Mouse (Mus musculus) intestine, postnatal 0 days (tissue): ENCODE data around the gene Slc22a21. TPM values are rescaled to one million over a fixed set of nuclear protein-coding genes. Genes with fewer than 3 reads are reported as not detected.

ENCODE experiments used
- ATAC-seq: fragments of 200-750 bp; cut with Nextera tagmentation; 2 replicates; pipeline ENCODE4 v1.8.0; 2017; ENCODE audit warnings: mild to moderate bottlenecking, moderate TSS enrichment, moderate library complexity
- H3K27ac ChIP-seq: fragments of 300-500 bp; sonication (generic); 2 replicates; pipeline ENCODE4 v1.5.1; 2014; ENCODE audit warnings: mild to moderate bottlenecking, low read depth, low read length, moderate library complexity
- H3K27me3 ChIP-seq: fragments of 300-500 bp; sonication (generic); replicated peaks from 2 replicates; pipeline ENCODE4 v1.6.1; 2014; ENCODE audit warnings: low read length, mixed read lengths; ENCODE audit not compliant: control insufficient read depth, insufficient read depth
- H3K36me3 ChIP-seq: fragments of 300-500 bp; sonication (generic); 2 replicates; pipeline ENCODE4 v1.6.1; 2014; ENCODE audit warnings: mild to moderate bottlenecking, moderate library complexity; ENCODE audit not compliant: control insufficient read depth, insufficient read depth
- H3K4me1 ChIP-seq: fragments of 300-500 bp; sonication (generic); replicated peaks from 2 replicates; pipeline ENCODE4 v1.6.1; 2014; ENCODE audit warnings: antibody characterized with exemption, low read length, mixed read lengths; ENCODE audit not compliant: control insufficient read depth, insufficient read depth
- H3K4me2 ChIP-seq: fragments of 300-500 bp; sonication (generic); replicated peaks from 2 replicates; pipeline ENCODE4 v1.6.1; 2014; ENCODE audit warnings: low read depth, mild to moderate bottlenecking, moderate library complexity
- H3K4me3 ChIP-seq: fragments of 300-500 bp; sonication (generic); 2 replicates; pipeline ENCODE4 v1.5.1; 2014; ENCODE audit warnings: low read depth, low read length
- H3K9ac ChIP-seq: fragments of 300-500 bp; sonication (generic); 2 replicates; pipeline ENCODE4 v1.6.1; 2014; ENCODE audit warnings: mild to moderate bottlenecking, low read depth, low read length
- H3K9me3 ChIP-seq: fragments of 300-500 bp; sonication (generic); 2 replicates; pipeline ENCODE4 v1.6.1; 2016; ENCODE audit warnings: mixed run types; ENCODE audit not compliant: control insufficient read depth
- CTCF ChIP-seq: sonication (generic); IDR thresholded peaks from 2 replicates; pipeline ENCODE4 v1.5.1; 2016; ENCODE audit warnings: low read depth, mild to moderate bottlenecking, control low read depth, antibody characterized with exemption, moderate library complexity
- WGBS: fragments of 180-500 bp; shearing (Covaris S2); extraction: QIAGEN DNeasy Blood & Tissue Kit; methylation state at CpG from one replicate; pipeline ENCODE4 v1.1.7; 2014; 5-methylcytosine and 5-hydroxymethylcytosine counted together
- polyA plus RNA-seq: library from polyadenylated mRNA; unstranded; fragments of >200 nt; fragmentation: Nextera tagmentation; extraction: Ambion mirVana; gene quantifications from 2 replicates; pipeline ENCODE4 v1.2.1, GENCODE M21; 2015

The Slc22a21 gene
- polyA plus RNA-seq, 1 experiment from 2014 or later: 6.8 TPM

DNA sequence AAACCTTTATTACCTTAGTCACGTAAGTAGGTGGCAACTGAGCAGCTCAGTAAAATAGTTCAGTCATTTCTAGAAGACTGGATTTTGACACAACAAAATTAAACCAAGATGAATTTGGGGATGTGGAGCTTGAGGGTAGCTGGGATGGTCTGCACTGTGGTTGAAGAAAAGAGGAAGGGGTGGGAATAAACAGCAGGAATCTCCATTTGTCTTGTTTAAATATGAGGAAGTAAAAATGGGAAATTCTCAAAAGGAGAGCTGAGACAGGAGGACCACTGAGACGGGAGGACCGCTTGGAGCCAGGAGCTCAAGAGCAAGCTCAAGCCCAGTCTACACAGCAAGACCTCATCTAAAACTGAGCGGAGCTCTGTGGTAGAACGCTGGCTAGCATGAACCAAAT is 53.8 kb downstream of the Slc22a21 start:
- TF ChIP-seq CTCF: no peak
- no peaks in the 10 kb centered on the region for H3K36me3 ChIP-seq
- H3K9me3 ChIP-seq: no peaks in the 10 kb centered on the region
- no peaks in the 10 kb centered on the region for H3K27me3 ChIP-seq
- WGBS: 85% methylated on average over 5 of the region's 5 CpGs
- H3K27ac ChIP-seq: no peak overlapping the region
- ATAC-seq: no peak
- no peak overlapping the region for H3K9ac ChIP-seq
- H3K4me2 ChIP-seq: no peak overlapping the region
- no peak overlapping the region for H3K4me3 ChIP-seq
- H3K4me1 ChIP-seq: no peaks in the 10 kb centered on the region

DNA sequence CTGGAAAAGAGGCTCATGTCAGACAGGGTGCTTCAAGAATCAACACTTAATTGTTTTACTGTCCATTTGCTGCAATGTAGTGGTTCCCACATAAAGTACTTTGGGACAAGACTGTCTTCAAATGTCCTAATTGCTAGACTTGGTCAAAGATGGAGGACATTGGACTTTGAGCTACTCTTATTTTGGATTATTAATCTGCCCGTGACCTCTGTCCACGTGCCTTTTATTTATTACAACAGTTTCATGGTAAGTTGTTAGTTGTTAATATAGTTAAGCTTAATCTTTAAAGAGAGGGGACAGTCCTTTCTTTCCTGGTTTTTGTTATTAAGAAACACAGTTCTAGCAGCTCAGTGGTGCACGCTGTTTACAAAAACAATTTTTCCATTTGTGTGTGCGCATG is 61.3 kb downstream of the Slc22a21 start:
- 90% methylated on average over 4 of the region's 4 CpGs for WGBS
- Histone ChIP-seq H3K27me3 (no peaks in the 10 kb centered on the region), H3K27ac (no peak overlapping the region), H3K4me3 (no peak overlapping the region), H3K9me3 (no peaks in the 10 kb centered on the region), H3K9ac (no peak overlapping the region), H3K4me2 (no peak overlapping the region), H3K4me1 (no peaks in the 10 kb centered on the region), H3K36me3 (no peaks in the 10 kb centered on the region)
- TF ChIP-seq CTCF: no peak
- no peak for ATAC-seq

DNA sequence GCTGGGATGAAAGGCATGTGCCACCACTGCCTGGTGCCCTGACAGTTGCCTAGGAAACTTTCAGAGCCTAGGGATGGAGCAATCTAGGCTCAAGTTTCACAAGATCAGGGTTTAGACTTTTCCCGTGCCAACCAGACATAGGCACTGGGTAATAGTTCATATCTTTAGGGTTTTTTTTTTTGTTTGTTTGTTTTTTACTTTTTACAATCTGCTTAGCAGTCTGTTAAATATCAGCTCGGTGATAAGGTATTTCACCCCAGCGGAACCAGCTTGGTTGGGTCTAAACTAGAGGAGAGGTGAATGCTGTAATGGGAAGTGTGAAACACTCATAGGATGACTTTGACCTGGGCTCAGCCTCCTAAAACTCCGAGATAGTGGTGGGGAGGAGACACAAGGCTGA is 69.1 kb downstream of the Slc22a21 start:
- Histone ChIP-seq H3K27me3 (no peaks in the 10 kb centered on the region), H3K9me3 (no peaks in the 10 kb centered on the region), H3K4me2 (no peak overlapping the region), H3K9ac (no peak overlapping the region), H3K4me3 (no peak overlapping the region), H3K36me3 (no peaks in the 10 kb centered on the region), H3K4me1 (0 out of 2 replicates have a peak, but pooled peaks cover 3% of the 10 kb centered on the region), H3K27ac (no peak overlapping the region)
- WGBS: 31% methylated on average over 4 of the region's 4 CpGs
- ATAC-seq: peak; percentile 55
- TF ChIP-seq CTCF: no peak

DNA sequence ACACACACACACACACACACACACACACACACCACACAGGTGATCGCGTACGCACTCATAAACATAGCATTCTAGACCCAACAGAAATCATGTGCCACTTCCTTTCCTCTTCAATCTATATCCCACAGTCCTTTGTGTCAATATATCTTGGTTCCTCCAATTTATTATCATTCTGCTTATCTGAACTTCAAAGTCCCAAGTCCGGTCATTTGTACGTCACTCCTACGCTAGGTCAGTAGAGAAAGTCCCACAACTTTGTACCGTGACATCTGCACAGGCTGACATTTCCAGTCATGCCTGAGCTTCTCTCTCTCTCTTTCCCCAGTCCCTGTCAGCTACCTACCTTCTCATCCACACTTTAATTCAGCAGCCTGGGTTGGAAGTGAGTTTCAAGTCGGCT is 71.4 kb downstream of the Slc22a21 start:
- 51% methylated on average over 8 of the region's 8 CpGs for WGBS

DNA sequence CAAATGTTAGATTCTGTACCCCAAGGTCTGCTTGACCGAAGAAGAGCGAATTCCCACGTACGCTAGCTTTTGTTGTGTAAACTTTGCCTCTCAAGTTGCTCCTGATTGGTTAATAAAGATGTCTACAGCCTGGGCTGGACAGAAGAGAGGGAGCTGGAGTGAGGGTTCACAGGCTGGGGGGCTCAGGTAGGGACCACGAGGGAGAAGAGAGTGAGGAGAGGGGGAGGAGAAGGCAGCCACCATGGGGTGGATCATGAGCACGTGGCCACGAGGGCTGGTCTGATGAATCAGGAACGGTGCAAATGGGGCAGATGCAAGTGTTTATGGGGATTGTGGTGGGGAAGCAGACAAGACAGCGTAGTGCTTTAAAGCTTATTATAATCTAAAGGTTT is 75.6 kb downstream of the Slc22a21 start:
- peak overlapping the region; percentile 69 for H3K27ac ChIP-seq
- H3K27me3 ChIP-seq: no peaks in the 10 kb centered on the region
- no peaks in the 10 kb centered on the region for H3K36me3 ChIP-seq
- peaks cover 8% of the 10 kb centered on the region; the same call in 1 of the 2 replicates for H3K4me1 ChIP-seq
- H3K4me2 ChIP-seq: no peak overlapping the region
- WGBS: 44% methylated on average over 9 of the region's 9 CpGs
- no peak for TF ChIP-seq CTCF
- ATAC-seq: no peak
- H3K9me3 ChIP-seq: no peaks in the 10 kb centered on the region
- no peak overlapping the region for H3K9ac ChIP-seq
- no peak overlapping the region for H3K4me3 ChIP-seq

More for the DNA sequence above, 71.4 kb downstream of the Slc22a21 start:
- H3K4me3 ChIP-seq: no peak overlapping the region
- H3K9me3 ChIP-seq: no peaks in the 10 kb centered on the region
- no peak for TF ChIP-seq CTCF
- H3K27me3 ChIP-seq: no peaks in the 10 kb centered on the region
- H3K9ac ChIP-seq: no peak overlapping the region
- peak; percentile 75 for ATAC-seq
- no peak overlapping the region for H3K4me2 ChIP-seq
- H3K4me1 ChIP-seq: peaks cover 8% of the 10 kb centered on the region; the same call in 1 of the 2 replicates
- H3K36me3 ChIP-seq: no peaks in the 10 kb centered on the region
- H3K27ac ChIP-seq: peak overlapping the region; percentile 65

DNA sequence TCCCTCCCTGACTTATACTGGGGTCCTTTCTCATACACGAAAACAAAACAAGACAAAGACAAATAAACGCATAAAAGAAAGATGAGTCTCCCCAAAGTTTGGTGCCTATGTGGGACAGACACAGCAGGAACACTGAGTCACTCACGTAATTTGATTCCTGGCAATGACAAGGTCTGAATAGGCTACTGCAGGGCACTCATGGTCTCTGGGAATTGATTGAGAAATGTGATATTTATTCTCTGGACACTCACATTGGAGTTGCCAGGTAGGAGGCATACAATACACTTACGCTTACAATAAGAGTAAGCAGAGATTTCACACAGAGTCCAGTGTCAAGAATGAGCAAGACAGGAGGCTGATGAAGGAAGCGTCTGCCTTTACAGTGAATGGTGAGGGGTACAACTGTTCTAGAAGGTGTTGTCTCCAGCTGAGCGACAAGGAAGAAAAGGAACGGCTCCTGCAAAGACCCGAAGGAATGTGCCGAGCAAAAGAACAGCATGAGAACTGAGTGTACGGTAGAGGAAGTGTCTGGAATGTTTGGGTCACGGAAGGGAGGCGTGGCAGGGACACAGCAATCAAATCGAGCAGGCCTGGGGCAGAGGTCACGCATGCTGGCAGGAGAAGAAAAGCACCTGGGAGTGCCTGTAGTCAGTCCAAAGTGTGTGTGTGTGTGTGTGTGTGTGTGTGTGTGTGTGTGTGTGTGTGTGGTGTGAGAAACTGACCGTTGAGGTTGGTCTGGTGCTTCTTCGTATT is 76.2 kb downstream of the Slc22a21 start:
- Histone ChIP-seq H3K9me3 (no peaks in the 10 kb centered on the region), H3K4me3 (no peak overlapping the region), H3K27ac (peak overlapping the region; percentile 69), H3K4me1 (peaks cover 8% of the 10 kb centered on the region; the same call in 1 of the 2 replicates), H3K4me2 (peak overlapping the region; percentile 18; the same call in 1 of the 2 replicates), H3K27me3 (no peaks in the 10 kb centered on the region), H3K9ac (no peak overlapping the region), H3K36me3 (no peaks in the 10 kb centered on the region)
- TF ChIP-seq CTCF: no peak
- WGBS: 23% methylated on average over 16 of the region's 16 CpGs
- peak; percentile 86 for ATAC-seq
